Mouse (Mus musculus) kidney, adult 2 months (tissue): ENCODE results near the gene Pdcd10.

Experiments
- CTCF ChIP-seq: fragments of 200-500 bp; conservative IDR thresholded peaks from 2 replicates; pipeline ENCODE4 v1.5.1; 2011; ENCODE audit warnings: low read depth, mild to moderate bottlenecking, control low read depth, low read length, moderate library complexity, mixed read lengths; ENCODE audit not compliant: insufficient read depth, insufficient read length
- POLR2A ChIP-seq: fragments of 200-500 bp; IDR thresholded peaks from one replicate; pipeline ENCODE4 v1.6.1; 2011; ENCODE audit warnings: low read depth, low read length, control low read depth

DNA sequence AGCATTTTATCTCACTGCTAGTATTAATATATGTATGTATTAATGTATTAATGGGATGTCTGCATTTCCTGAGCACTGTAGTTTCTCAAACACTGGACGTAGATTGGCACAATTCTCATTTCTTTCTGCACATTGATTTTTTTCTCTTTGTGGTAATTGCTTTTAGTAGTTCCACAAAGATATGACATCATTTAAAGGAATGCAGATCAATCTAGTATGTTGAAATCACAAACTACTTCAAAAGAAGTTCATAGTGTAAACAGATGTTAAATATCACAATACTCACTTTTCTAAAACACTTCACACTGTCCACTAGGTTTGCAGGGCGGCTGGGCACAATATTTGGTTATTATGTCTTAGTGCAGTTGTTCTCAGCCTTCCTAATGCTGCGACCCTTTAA, 25.6 kb downstream of the Pdcd10 start:
- TF ChIP-seq CTCF (no peak), POLR2A (no peak)
